Mouse (Mus musculus) T-helper 1 cell (primary cell): ENCODE measurements around the gene Arhgap35.

Source experiments
- in situ Hi-C: fragments of 300-600 bp; cut with MboI, MseI; formaldehyde crosslinking; loops from one replicate; pipeline ENCODE4 v1.15.1; 2025; ENCODE audit warnings: high pct_unique_total_duplicates

The Arhgap35 gene

DNA sequence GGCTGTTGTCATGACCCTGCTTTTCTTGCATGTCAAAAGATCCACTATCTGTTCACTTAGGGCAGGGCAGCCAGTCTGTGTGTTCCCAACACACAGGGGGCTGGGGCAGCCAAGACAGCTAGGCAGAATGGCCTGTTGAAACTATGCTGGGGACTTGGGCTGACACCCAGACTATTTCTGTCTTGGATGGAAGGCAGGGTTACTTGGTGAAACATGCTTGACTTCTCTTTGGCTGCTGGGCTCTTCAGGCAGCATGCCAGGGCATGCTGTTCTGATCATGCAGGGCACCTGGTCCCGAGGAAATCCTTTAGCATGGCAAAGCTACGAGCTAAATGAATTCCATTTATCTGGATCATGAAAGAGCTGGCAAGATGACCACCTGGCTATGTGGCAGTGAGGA, 90.5 kb downstream of the Arhgap35 start:
- in situ Hi-C loops: no loop called here

DNA sequence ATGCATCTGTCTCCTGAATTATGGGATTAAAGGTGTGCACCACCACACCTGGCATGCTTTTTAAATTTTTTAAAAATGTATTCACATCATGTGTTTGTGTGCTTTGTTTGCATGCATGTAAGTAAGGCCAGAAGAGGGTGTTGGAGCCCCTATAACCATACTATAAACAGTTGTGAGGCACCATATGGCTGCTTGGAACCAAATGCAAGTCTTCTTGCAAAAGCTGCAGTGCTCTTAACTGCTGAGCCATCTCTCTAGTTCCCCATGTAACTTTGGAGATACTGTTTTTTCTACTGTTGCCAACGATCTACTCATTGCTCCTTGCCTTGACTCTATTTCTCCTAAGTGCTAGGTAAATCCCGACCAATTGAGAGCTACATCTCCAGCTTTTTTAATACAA, 95.5 kb downstream of the Arhgap35 start:
- in situ Hi-C loops: no loop called here

DNA sequence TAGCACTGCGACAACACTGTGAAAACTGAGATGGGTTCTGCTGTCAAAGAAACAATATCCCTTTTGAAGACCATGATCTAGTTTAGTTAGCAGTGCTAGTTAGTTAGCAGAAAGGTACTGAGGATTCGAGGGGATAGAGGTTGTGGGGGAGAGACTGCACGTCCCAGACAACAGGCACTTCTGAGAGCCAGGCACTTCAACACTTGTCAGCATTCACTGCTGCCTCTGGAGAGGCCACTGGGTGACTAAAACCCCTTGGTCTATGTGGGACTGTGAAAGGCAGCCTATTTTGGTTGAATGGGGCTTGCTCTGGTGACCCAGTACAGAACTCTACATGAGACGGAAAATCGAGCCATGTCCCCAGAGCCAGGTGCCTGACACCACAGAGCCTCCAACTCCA, 97.6 kb downstream of the Arhgap35 start:
- in situ Hi-C loops: no loop called here

DNA sequence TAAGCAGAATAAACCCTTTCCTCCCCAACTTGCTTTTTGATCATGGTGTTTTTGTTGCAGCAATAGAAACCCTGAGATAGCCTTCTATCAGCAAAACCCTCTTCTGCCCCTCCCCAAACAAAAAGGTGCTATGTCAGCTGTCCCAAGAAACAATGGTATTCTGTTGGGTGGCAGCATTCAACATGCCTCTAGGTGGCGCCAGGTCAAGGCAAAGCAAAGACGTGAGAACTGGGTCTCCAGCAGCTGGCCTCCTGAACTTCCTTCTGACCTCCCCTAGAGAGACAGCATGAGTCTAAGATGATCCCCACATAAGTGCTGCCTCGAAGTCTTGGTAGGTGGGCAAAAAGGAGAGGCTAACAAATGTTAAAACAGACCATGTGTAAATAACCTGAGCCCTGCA, 107.5 kb downstream of the Arhgap35 start:
- in situ Hi-C loops: no loop called here

DNA sequence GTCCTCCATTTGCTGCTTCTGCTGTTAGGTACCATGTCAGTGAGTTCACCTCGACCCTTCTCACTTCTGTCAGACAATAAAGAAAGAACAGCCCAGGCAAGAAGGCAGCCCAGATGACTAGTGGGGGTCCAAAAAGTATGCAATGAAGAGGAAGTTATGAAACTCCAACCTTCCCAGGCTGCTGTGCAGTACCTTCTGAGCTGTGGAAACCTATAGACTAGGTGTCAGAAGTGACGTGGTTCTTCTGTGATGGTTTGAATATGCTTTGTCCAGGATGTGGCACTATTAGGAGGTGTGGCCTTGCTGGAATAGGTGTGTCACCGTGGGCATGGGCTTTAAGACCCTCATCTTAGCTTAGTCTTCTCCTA, 109.6 kb downstream of the Arhgap35 start:
- in situ Hi-C loops: no loop called here

DNA sequence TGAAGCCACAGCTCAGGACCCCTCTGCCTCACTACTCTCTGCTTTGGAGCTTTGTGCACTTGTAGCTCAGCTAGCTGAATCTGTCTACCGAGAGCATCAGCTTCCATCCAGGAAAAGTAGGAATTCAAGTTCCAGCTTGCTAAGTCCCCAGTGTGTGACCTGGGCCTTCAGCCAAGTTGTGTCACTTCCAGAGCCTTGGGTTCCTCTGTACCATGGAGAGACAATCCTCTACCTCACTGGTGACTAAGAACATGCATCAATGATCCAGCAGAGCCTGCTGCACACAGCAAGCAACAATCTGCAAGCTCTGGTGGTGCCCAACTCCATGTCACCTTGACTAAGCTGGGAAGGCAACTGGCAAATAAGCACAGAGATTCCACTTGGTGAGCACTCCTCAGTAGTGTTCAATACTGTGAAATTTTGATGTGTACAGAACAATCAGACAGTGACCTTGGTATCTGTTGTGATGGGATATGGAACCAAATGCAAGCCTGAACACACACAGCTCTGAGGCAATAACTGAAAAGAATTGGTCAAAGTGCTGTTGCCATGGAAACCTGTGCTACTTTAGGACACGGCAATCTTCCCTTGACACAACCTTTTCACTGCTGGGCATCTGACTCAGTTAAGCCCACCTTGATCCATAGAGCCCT, 110.1 kb downstream of the Arhgap35 start:
- in situ Hi-C loops: no loop called here

DNA sequence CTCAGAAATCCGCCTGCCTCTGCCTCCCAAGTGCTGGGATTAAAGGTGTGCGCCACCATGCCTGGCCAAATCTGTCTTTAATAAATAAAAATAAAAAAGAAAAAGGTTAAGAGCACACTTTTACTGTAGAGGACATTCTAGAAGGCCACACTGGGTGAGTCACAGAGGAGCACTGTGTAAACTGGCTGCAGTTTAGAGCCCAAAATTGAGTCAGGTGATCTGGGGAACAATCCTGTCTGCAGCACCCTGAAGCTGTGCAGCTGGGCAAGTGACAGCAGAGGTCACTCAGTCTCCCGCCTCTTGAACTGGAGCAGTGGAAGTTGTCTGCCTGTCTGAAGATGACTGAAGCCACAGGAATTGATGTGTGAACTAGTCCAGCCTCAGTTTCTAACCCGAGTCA, 113.2 kb downstream of the Arhgap35 start:
- in situ Hi-C loops: no loop called here

DNA sequence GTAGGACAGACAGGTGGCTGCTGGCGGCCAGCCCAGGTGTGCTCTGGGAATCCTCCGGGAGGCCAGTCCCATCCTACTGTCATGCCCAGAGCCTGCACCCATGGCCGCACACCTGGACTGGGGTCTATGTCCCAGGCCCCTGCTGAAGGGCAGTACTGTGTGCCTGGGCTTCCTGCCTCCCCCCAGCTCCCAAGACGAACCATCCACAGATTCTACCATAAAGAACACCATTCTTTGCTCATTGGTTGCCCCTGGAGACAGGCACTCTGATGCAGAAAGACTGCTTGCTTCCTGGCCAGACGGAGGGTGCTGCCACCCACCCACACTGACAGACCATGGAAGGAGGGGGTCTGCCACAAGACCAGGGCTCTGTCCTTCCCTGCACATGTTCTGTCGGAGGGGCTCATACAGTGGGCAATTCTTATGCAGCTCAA, 115.1 kb downstream of the Arhgap35 start:
- in situ Hi-C loops: no loop called here

DNA sequence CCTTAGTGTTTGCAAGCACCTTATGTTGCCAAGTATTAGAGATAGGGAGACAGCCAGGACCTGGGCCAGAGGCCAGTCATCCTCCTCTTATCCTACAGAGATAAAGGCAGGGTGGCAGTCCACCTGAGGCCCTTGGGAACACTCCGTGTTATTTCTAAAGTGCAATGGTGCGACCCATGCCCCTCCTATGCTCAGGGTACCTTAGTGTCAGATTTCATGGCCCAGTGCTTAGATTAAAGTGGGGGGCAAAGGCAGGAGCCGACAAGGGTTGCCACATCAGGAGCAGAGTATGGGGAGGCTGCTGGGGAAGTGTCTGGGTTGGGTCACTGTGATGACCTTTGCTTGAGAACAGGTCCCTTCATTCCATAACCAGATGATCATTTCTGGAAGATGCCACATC, 118.5 kb downstream of the Arhgap35 start:
- in situ Hi-C loops: no loop called here

DNA sequence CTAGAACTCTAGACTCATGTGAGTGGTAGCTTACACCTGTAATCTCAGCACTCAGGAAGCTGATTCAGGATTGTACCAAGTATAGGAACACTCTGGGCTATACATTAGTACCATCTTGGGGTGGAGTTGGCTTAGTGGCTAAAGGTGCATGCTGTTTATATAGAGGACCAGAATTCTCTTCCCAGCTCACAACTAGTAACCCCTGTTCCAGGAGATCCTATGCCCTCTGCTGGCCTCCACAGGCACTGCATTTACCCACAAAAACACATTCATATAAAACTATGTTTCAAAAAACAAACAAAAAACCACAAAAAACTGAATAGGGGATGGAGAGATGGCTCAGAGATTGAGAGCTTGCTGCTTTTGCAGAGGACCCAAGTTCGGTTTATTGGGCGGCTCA, 121.4 kb downstream of the Arhgap35 start:
- in situ Hi-C loops: no loop called here

DNA sequence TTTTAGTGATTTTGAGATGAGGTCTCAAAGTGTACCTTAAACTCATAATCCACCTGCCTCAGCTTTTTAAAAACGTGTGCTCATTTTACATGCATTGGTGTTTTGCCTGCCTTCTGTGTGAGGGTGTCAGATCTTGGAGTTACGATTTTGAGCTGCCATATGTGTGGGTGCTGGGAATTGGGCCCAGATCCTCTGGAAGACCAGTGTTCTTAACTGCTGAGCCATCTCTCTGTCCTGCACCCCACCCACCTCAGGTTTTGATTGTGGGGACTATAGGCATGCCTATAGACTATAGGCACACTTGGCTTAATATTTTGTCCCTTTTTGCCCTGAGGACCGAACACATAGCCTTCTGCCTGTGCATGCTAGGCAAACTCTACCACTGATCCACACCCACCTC, 122.6 kb downstream of the Arhgap35 start:
- in situ Hi-C loops: no loop called here

DNA sequence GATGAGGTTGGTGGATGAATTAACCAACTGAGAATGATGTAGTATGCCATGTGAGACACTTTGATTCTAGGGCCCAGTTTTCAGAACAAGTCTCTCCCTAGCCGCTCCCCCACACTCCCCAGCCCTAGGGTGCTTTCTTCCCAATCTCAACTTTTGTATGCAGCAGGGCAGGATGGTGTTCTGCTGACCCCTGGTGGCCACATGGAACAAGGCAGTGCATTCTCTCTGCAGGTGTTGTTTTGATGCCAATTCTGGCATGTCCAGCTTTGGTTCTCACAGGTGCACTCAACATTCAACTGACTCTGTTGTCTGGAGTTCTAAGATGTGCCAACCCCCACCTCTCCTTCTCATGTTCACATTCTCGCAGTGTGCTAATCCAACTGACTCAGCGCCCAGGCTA, 123.0 kb downstream of the Arhgap35 start:
- in situ Hi-C loops: no loop called here

DNA sequence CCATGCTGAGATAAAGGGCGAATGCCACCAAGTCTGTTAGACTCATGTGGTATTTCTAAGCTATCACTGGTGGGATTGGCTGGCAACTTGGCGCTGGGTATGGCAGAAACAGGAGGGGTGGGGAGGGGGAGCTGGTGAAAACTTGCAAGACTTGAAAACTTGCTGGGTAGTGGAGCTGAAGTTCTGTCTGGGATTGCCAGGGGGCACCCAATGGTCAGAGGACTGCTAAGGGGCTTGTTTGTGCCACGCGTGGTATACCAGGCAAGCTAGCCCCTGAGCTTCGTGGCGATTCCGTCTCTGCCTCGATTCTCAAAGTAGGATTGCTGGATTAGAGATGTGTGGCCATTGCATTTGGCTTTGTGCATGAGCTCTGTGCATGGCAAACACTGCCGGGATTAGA, 124.8 kb downstream of the Arhgap35 start:
- in situ Hi-C loops: no loop called here

DNA sequence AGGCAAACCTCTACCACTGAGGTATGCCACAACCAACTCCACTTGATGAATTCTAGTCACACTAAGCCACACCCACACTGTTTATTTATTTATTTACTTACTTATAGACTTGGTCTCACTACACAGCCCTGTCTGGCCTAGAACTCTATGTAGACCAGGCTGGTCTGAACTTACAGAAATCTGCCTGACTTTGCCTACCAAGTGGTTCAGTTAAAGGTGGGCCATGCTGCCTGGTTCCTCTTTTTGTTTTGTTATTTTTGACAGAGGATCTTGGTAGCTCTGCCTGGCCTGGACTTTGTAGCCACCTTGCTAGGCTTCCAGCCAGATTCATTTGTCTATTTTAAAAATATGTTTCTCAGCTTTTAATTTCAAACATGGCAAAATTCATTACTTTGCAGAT, 126.0 kb downstream of the Arhgap35 start:
- in situ Hi-C loops: no loop called here

DNA sequence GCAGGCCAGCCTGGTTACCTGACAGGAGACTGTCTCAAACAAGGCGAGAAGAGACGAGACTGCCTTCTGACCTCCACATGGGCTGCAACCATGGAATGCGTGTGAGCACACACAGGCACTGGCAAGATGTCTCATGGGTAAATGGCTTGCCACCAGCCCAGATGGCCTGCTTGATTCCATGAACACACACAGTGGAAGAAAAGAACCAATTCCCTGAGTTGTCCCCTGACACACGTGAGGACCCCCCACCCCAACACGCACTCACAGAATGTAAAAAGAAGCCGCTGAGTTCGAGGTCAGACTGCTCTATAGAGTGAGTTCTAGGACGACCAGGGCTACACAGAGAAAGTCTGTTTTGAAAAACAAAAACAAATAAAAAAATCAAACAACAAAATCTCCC, 137.2 kb downstream of the Arhgap35 start, which contains the start of gene Npas1:
Gene Npas1, minus strand, starts transcription at position 101 of the 400 bp plus-strand sequence.
- in situ Hi-C loops: no loop called here

DNA sequence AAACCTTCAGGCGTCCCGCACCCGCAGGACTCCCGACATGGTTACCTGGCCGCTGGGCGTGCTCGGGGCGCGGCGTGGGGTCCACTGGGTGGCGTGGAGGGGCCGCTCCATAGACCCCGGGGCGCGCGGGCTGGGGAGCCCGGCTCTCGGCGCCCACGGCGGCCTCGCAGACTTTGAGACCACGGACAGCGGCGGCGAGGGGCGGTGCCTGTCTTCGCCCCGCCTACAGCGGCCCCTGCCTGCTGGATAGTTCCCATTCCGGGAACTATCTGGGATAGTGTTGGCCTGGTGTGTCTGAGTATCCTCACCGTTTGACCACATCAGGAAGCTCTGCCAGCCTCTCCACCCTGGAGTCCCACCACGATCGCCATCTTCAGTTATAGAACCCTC, 138.2 kb downstream of the Arhgap35 start:
- in situ Hi-C loops: no loop called here

DNA sequence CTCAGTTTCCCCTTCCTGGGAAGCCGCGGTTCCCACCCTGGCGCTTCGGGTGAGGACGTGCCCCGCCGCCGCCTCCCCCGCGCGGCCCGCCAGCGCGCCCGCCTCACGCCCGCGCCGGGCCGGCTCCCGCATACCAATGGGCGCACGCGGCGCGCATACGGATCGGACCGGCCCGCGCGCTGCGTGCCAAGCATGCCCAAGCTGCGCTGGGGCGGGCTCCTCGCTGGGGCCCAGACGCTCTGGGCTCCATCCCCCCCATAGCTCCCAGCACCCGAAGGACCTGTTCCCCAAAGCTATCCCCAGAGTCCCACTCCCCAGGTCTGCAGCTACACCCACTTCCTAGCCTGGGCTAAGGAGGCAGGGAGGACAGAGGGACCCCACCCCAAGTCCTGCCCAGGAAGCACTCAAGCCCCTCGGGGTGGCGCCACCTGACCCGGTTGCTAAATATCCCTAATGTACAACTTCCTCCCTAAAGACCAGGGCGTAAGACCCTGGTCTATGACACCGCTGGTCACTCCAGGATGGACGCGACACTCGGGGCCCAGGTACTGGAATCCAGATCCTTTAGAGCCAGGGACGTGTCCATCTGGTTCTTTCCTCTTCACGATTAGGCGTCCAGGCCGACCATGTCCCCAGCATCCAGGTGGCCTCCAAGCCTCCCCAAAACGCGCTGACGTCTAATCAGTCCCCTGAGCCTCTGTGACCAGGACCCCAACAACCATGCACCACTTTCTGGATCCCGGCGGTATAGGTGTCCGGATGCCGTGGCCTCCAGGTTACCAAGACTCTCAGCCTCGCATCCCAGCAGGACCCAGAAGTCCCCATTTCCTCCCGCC, 138.8 kb downstream of the Arhgap35 start:
- in situ Hi-C loops: no loop called here

DNA sequence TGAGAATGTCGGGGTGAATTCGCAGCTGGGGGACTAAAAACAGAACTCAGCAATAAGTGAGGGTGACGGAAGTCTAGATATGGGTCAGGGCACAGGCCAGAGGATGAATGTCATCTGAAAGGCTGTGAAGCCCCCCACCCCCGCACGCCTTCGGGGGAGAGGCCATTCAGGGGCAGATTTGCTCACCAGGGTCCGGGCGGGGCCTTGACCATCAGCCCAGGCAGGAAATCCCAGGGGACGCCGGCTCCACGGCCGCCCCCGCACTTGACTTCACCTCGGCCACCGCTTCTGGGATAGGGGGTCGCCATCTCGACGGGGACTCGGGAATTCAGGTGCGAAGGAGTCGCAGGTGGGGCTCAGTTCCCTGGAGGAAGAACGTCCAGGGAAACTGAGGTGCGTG, 139.5 kb downstream of the Arhgap35 start:
- in situ Hi-C loops: no loop called here

DNA sequence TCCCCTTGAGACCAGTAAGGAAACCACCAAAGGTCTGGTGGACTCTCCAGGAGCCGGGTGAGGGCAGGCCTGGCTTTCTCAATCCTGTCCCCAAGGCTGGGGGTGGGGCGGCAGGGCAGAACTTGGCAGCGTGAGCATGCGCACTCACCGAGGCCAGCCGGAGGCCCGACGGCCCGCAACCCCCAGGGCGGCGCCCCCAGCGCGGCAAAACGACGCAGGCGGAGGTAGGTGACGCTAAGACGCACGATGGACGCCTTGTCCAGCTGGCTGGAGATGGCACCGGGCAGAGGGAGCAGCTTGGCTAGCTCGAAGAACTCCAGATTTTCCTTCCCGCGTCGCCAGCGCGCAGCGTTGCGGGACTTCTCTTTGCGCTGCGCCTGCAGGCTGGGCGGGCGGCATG, 140.3 kb downstream of the Arhgap35 start:
- in situ Hi-C loops: no loop called here

DNA sequence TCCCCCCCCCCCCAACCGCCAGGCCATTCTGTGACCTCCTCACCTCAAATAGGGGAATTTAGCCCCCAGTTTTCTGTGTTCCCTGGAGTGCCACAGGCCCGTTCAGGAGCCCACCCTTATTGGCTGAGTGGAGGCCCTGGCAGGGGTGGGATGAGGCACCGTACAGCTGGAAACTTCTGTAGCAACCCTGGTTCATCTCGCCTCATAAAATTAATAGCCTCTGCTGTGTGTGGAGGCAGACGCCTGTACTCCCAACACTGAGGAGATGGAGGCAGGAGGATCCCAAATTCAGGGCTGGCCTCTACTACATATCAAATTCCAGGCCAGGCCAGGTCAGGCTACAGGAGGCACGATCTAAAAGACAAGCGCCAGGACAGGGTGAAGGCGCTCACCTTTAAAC, 140.9 kb downstream of the Arhgap35 start:
- in situ Hi-C loops: no loop called here

DNA sequence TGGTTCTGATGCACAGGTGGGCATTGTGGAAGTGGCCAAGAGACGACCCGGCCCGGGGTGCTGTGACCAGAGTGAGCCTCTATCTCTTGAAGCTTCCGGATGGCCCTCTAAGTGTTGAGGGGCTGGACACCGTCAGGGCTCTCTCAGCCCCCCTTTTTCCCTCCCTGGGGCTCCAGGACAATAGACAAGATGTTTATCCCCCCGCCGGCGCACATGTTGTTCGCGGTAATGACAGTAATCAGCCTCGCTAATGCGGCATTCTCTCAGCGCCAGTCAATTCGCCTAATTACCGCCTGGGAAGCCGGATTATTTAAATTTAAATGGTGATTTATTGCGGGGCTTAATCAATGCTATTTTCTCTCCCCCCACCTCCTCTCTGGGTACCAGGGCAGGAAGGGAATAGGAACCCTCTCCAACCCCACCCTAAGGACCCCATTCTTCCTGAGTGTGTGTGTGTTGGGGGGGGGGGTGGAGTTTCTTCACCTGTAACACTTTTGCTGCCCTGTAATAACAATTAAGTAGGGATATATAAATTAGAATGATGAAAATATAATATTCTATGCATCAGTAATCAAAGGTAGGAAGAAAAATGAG, 142.6 kb downstream of the Arhgap35 start:
- in situ Hi-C loops: no loop called here

DNA sequence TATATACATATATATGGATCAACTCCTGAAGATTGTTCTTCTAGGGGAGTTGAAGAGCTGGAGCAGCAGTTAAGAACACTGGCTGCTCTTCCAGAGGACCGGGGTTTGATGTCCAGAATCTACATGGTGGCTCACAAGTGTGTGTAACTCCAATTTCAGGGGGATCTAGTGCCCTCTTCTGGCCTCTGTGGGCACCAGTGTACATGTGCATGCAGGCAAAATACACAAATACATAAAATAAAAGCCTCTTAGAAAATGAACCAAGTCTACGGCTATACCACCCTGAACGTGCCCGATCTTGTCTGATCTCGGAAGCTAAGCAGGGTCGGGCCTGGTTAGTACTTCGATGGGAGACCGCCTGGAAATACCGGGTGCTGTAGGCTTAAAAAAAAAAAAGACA, 143.2 kb downstream of the Arhgap35 start:
- in situ Hi-C loops: no loop called here

DNA sequence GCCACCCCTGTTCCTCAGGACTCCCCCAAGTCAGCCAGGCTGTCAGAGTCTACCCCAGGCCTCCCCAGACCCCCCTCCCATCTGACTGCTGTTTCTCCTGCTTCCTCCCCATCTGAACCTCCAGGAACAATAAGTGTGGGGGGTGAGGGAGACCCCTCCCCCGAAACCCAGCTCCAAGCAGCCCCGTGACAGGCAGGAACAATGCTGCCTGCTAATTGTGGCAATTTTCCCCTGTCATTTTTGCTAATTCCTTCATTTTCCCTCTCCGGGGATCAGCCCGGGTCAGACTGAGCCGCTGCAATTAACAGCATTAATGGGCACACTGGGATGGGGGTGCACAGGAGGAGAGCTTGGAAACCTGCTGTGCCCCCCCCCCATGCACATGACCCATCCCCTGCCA, 146.7 kb downstream of the Arhgap35 start:
- in situ Hi-C loops: no loop called here
